19 mouse cellular contexts compared by ENCODE assay signal in genomic region chr4:119088424-119088823, GRCm38 (mm10).
"Had no signal": no experiment of that assay in that cellular context is flagged by ENCODE, and none has a peak within 500 bp of the region (broad histone marks: within the 10 kb centered on the region; RNA-seq: fewer than 3 reads in every experiment).

No protein-coding gene starts in this region.

- H3K27ac ChIP-seq: midbrain, embryonic 10.5 days; midbrain, embryonic 12.5 days; neural tube, embryonic 13.5 days; neural tube, embryonic 15.5 days had no signal

- H3K9me3 ChIP-seq: midbrain, embryonic 10.5 days; midbrain, embryonic 12.5 days; neural tube, embryonic 13.5 days; neural tube, embryonic 15.5 days had no signal

- ATAC-seq: midbrain, embryonic 16.5 days had no signal

- DNase-seq: lung, adult 18-20 months; lung, embryonic 14.5 days; lung, postnatal 10 days; lung, postnatal 4 days; midbrain, embryonic 14.5 days; retina, postnatal 1 day; right cerebral cortex, adult 18-20 months; right cerebral cortex, postnatal 25 days; right cerebral cortex, postnatal 4 days; spleen, adult 18-20 months; thymus, adult 18-20 months; thymus, postnatal 14 days; thymus, postnatal 36 days had no signal

- H3K36me3 ChIP-seq: midbrain, embryonic 10.5 days; midbrain, embryonic 12.5 days; neural tube, embryonic 13.5 days; neural tube, embryonic 15.5 days had no signal

- H3K4me1 ChIP-seq: midbrain, embryonic 12.5 days; neural tube, embryonic 13.5 days; neural tube, embryonic 15.5 days had no signal

- H3K9ac ChIP-seq: lung, embryonic 14.5 days; midbrain, embryonic 12.5 days; neural tube, embryonic 13.5 days; neural tube, embryonic 15.5 days had no signal

- H3K4me3 ChIP-seq: midbrain, embryonic 10.5 days; midbrain, embryonic 12.5 days; myocyte; neural tube, embryonic 13.5 days; neural tube, embryonic 15.5 days had no signal

- H3K27me3 ChIP-seq: midbrain, embryonic 12.5 days; neural tube, embryonic 13.5 days; neural tube, embryonic 15.5 days had no signal

- H3K4me2 ChIP-seq: lung, embryonic 14.5 days; midbrain, embryonic 12.5 days; neural tube, embryonic 13.5 days; neural tube, embryonic 15.5 days had no signal
